Mouse (Mus musculus) myocyte (in vitro differentiated cells): ENCODE measurements at regions not wholly inside any gene's neighbourhood (a gene's known extent, or its start where the extent isn't known, plus 50 kb on each side); places are given as distances from the start of the nearest gene placed in this dataset.

Source experiments
- H3K27me3 ChIP-seq: one replicate; pipeline ENCODE4 v1.6.1; 2011; ENCODE audit not compliant: control insufficient read depth, insufficient read depth, insufficient read length
- H3K36me3 ChIP-seq: one replicate; pipeline ENCODE4 v1.6.1; 2011; ENCODE audit not compliant: control insufficient read depth, insufficient read depth
- H3K4me2 ChIP-seq: one replicate; pipeline ENCODE4 v1.6.1; 2011; ENCODE audit warnings: low read depth, control low read depth
- H3K4me3 ChIP-seq: one replicate; pipeline ENCODE4 v1.5.1; 2011; ENCODE audit warnings: mild to moderate bottlenecking, control low read depth, moderate library complexity
- H3K79me2 ChIP-seq: one replicate; pipeline ENCODE4 v1.6.1; 2011; ENCODE audit not compliant: control insufficient read depth, insufficient read depth
- H3ac ChIP-seq: one replicate; pipeline ENCODE4 v1.6.1; 2011; ENCODE audit not compliant: control insufficient read depth, insufficient read length
- CEBPB ChIP-seq: IDR thresholded peaks from 2 replicates; pipeline ENCODE4 v1.6.1; 2011; ENCODE audit warnings: mild to moderate bottlenecking, moderate library complexity; ENCODE audit not compliant: poor library complexity, insufficient read depth, severe bottlenecking
- E2F4 ChIP-seq: IDR thresholded peaks from one replicate; pipeline ENCODE4 v1.6.1; 2011; ENCODE audit warnings: mild to moderate bottlenecking, control low read depth, moderate library complexity; ENCODE audit not compliant: insufficient read depth
- MAX ChIP-seq: IDR thresholded peaks from one replicate; pipeline ENCODE4 v1.6.1; 2011; ENCODE audit warnings: low read depth, mild to moderate bottlenecking, control low read depth
- MYOD1 ChIP-seq, 3 experiments: IDR thresholded peaks; one replicate each; pipeline ENCODE4 v1.6.1; 2011; ENCODE audit warnings: control low read depth in 2 of 3, low read depth in 2 of 3, mild to moderate bottlenecking in 2 of 3, moderate library complexity in 1 of 3; ENCODE audit not compliant: insufficient read length in 2 of 3, control insufficient read depth in 1 of 3
- MYOG ChIP-seq, 3 experiments: IDR thresholded peaks; one replicate each; pipeline ENCODE4 v1.6.1; 2011; ENCODE audit warnings: control low read depth in 2 of 3, low read depth in 2 of 3, mild to moderate bottlenecking in 2 of 3; ENCODE audit not compliant: insufficient read length in 2 of 3, control insufficient read depth in 1 of 3, insufficient read depth in 1 of 3
- POLR2A ChIP-seq: IDR thresholded peaks from one replicate; pipeline ENCODE4 v1.6.1; 2011; ENCODE audit warnings: low read depth, mild to moderate bottlenecking, control low read depth, moderate library complexity; ENCODE audit not compliant: insufficient read length
- POLR2AphosphoS2 ChIP-seq: IDR thresholded peaks from one replicate; pipeline ENCODE4 v1.6.1; 2011; ENCODE audit warnings: low read depth, control low read depth; ENCODE audit not compliant: insufficient read length
- REST ChIP-seq: IDR thresholded peaks from one replicate; pipeline ENCODE4 v1.6.1; 2011; ENCODE audit warnings: mild to moderate bottlenecking, control low read depth, moderate library complexity; ENCODE audit not compliant: insufficient read depth, insufficient read length
- SRF ChIP-seq: IDR thresholded peaks from one replicate; pipeline ENCODE4 v1.6.1; 2011; ENCODE audit warnings: low read depth; ENCODE audit not compliant: control insufficient read depth, insufficient read length
- TCF12 ChIP-seq: IDR thresholded peaks from one replicate; pipeline ENCODE4 v1.6.1; 2011; ENCODE audit warnings: mild to moderate bottlenecking, control low read depth; ENCODE audit not compliant: poor library complexity, insufficient read depth, severe bottlenecking
- TCF3 ChIP-seq: IDR thresholded peaks from one replicate; pipeline ENCODE4 v1.6.1; 2011; ENCODE audit warnings: low read depth, control low read depth; ENCODE audit not compliant: insufficient read length
- USF1 ChIP-seq: IDR thresholded peaks from one replicate; pipeline ENCODE4 v1.6.1; 2011; ENCODE audit warnings: low read depth, mild to moderate bottlenecking, control low read depth, moderate library complexity

GRCm38 (mm10) chr5:133585181-133585580, 514.3 kb upstream of the Castor2 start:
- no peak overlapping the region for H3ac ChIP-seq
- no peak overlapping the region for H3K4me3 ChIP-seq
- H3K79me2 ChIP-seq = no peaks in the 10 kb centered on the region
- H3K36me3 ChIP-seq = no peaks in the 10 kb centered on the region
- no peak for TF ChIP-seq MYOD1 (IDR thresholded peaks at IDR 0.05; ENCODE audit: control insufficient read depth in 1 of 3, insufficient read length in 2 of 3, low read depth in 2 of 3)
- TF ChIP-seq USF1 = no peak
- no peak for TF ChIP-seq TCF3
- TF ChIP-seq POLR2A = no peak
- no peak for TF ChIP-seq TCF12
- no peaks in the 10 kb centered on the region for H3K27me3 ChIP-seq
- H3K4me2 ChIP-seq = no peak overlapping the region

GRCm38 (mm10) chr5:133576595-133576994, 522.9 kb upstream of the Castor2 start:
- Histone ChIP-seq H3K27me3 (no peaks in the 10 kb centered on the region), H3K4me3 (no peak overlapping the region), H3K4me2 (no peak overlapping the region), H3ac (no peak overlapping the region), H3K36me3 (no peaks in the 10 kb centered on the region), H3K79me2 (no peaks in the 10 kb centered on the region)
- TF ChIP-seq MAX (no peak), CEBPB (no peak), E2F4 (no peak), SRF (no peak), TCF12 (no peak), MYOD1 (IDR thresholded peaks at IDR 0.05; ENCODE audit: control insufficient read depth in 1 of 3, insufficient read length in 2 of 3, low read depth in 2 of 3) (no peak), MYOG (IDR thresholded peaks at IDR 0.05; ENCODE audit: control insufficient read depth in 1 of 3, insufficient read depth in 1 of 3, insufficient read length in 2 of 3, low read depth in 2 of 3) (no peak), POLR2A (no peak), POLR2AphosphoS2 (no peak), TCF3 (no peak), USF1 (no peak), REST (no peak)

- no peaks in the 10 kb centered on the region for H3K27me3 ChIP-seq
- H3K4me3 ChIP-seq = no peak overlapping the region
- no peaks in the 10 kb centered on the region for H3K79me2 ChIP-seq
- H3K36me3 ChIP-seq = no peaks in the 10 kb centered on the region
- TF ChIP-seq E2F4 (no peak), MYOD1 (IDR thresholded peaks at IDR 0.05; ENCODE audit: control insufficient read depth in 1 of 3, insufficient read length in 2 of 3, low read depth in 2 of 3) (no peak), POLR2A (no peak)
- no peak overlapping the region for H3K4me2 ChIP-seq
- no peak overlapping the region for H3ac ChIP-seq
These were observed 530.4 kb upstream of the Castor2 start for GRCm38 (mm10) chr5:133569096-133569495.

- Histone ChIP-seq H3K79me2 (no peaks in the 10 kb centered on the region), H3K36me3 (no peaks in the 10 kb centered on the region), H3ac (no peak overlapping the region), H3K4me3 (no peak overlapping the region), H3K4me2 (no peak overlapping the region), H3K27me3 (no peaks in the 10 kb centered on the region)
- TF ChIP-seq TCF3 (no peak), REST (no peak), MYOD1 (IDR thresholded peaks at IDR 0.05; ENCODE audit: control insufficient read depth in 1 of 3, insufficient read length in 2 of 3, low read depth in 2 of 3) (no peak), CEBPB (no peak), TCF12 (no peak), POLR2AphosphoS2 (no peak), E2F4 (no peak), MYOG (IDR thresholded peaks at IDR 0.05; ENCODE audit: control insufficient read depth in 1 of 3, insufficient read depth in 1 of 3, insufficient read length in 2 of 3, low read depth in 2 of 3) (no peak), MAX (no peak), POLR2A (no peak), SRF (no peak), USF1 (no peak)
These were observed 533.0 kb upstream of the Castor2 start for GRCm38 (mm10) chr5:133566506-133566905.

GRCm38 (mm10) chr5:133550657-133551056, 548.9 kb upstream of the Castor2 start:
- H3K27me3 ChIP-seq = no peaks in the 10 kb centered on the region
- H3K79me2 ChIP-seq = no peaks in the 10 kb centered on the region
- H3K4me3 ChIP-seq = no peak overlapping the region
- H3K4me2 ChIP-seq = no peak overlapping the region
- H3ac ChIP-seq = no peak overlapping the region
- no peaks in the 10 kb centered on the region for H3K36me3 ChIP-seq
- TF ChIP-seq REST (no peak), TCF12 (no peak), USF1 (no peak), POLR2AphosphoS2 (no peak), E2F4 (no peak), MYOG (IDR thresholded peaks at IDR 0.05; ENCODE audit: control insufficient read depth in 1 of 3, insufficient read depth in 1 of 3, insufficient read length in 2 of 3, low read depth in 2 of 3) (no peak), POLR2A (no peak), TCF3 (no peak), MYOD1 (IDR thresholded peaks at IDR 0.05; ENCODE audit: control insufficient read depth in 1 of 3, insufficient read length in 2 of 3, low read depth in 2 of 3) (no peak), SRF (no peak), CEBPB (no peak), MAX (no peak)
